Mouse (Mus musculus) neural tube, embryonic 12.5 days (tissue): ENCODE data around the gene Ptpn3. TPM values are rescaled to one million over a fixed set of nuclear protein-coding genes. Genes with fewer than 3 reads are reported as not detected.
"Not testable (repeated sequence)": the region's sequence is repeated elsewhere in the genome, so short reads cannot be mapped to it uniquely, and the experiment has no call there.

Source experiments
- ATAC-seq: fragments of 200-750 bp; cut with Nextera tagmentation; 2 replicates; pipeline ENCODE4 v1.8.0; 2017; ENCODE audit warnings: low read depth, mild to moderate bottlenecking, moderate TSS enrichment, moderate library complexity; ENCODE audit not compliant: low FRiP score
- H3K27ac ChIP-seq: fragments of 300-500 bp; sonication (generic); 2 replicates; pipeline ENCODE4 v1.5.1; 2016
- H3K27me3 ChIP-seq: fragments of 300-500 bp; sonication (generic); replicated peaks from 2 replicates; pipeline ENCODE4 v1.6.1; 2016; ENCODE audit warnings: mild to moderate bottlenecking
- H3K36me3 ChIP-seq: fragments of 300-500 bp; sonication (generic); 2 replicates; pipeline ENCODE4 v1.6.1; 2016; ENCODE audit warnings: mild to moderate bottlenecking
- H3K4me1 ChIP-seq: fragments of 300-500 bp; sonication (generic); 2 replicates; pipeline ENCODE4 v1.6.1; 2016
- H3K4me2 ChIP-seq: fragments of 300-500 bp; sonication (generic); replicated peaks from 2 replicates; pipeline ENCODE4 v1.6.1; 2016; ENCODE audit warnings: mild to moderate bottlenecking
- H3K4me3 ChIP-seq: fragments of 300-500 bp; sonication (generic); 2 replicates; pipeline ENCODE4 v1.5.1; 2016
- H3K9ac ChIP-seq: fragments of 300-500 bp; sonication (generic); 2 replicates; pipeline ENCODE4 v1.6.1; 2016; ENCODE audit warnings: mild to moderate bottlenecking
- H3K9me3 ChIP-seq: fragments of 300-500 bp; sonication (generic); 2 replicates; pipeline ENCODE4 v1.6.1; 2016; ENCODE audit warnings: mild to moderate bottlenecking
- WGBS: fragments of 180-500 bp; shearing (Covaris S2); methylation state at CpG from one replicate; pipeline ENCODE4 v1.1.7; 2016; 5-methylcytosine and 5-hydroxymethylcytosine counted together
- polyA plus RNA-seq: library from polyadenylated mRNA; unstranded; fragments of >200 nt; fragmentation: Nextera tagmentation; extraction: Ambion mirVana; gene quantifications from 2 replicates; pipeline ENCODE4 v1.2.1, GENCODE M21; 2016

Gene Ptpn3
- polyA plus RNA-seq, 1 experiment from 2014 or later: 5.8 TPM

- WGBS: 47% methylated on average over 15 of the region's 15 CpGs
- no peak for ATAC-seq
Measured at GRCm38 (mm10) chr4:57273532-57274502, 27.8 kb downstream of the Ptpn3 start.

DNA sequence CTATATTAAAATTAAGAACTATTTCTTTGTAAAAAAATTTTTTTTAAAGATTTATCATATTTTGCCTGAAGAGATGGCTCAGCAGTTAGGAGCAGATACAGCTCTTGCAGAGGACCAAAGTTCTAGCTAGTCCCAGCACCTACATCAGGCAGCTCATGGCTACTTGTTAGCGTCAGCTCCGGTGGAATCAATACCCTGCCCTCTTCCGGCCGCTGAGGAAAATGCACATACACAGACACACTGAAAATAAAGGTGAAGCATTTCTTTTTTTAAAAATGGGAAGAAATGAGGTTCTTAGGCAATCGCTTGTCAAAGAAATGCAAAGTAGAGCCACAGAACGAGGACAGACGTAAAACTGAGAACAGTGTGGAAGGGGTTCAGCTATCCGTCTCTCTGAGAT lies 30.6 kb downstream of the Ptpn3 start:
- Histone ChIP-seq H3K4me2 (no peak overlapping the region), H3K9me3 (no peaks in the 10 kb centered on the region), H3K27ac (no peak overlapping the region), H3K36me3 (no peaks in the 10 kb centered on the region), H3K9ac (no peak overlapping the region), H3K27me3 (no peaks in the 10 kb centered on the region), H3K4me3 (no peak overlapping the region), H3K4me1 (no peaks in the 10 kb centered on the region)
- WGBS: 88% methylated on average over 8 of the region's 8 CpGs
- no peak for ATAC-seq

More at GRCm38 (mm10) chr4:57273532-57274502, 27.8 kb downstream of the Ptpn3 start:
- Histone ChIP-seq H3K36me3 (no peaks in the 10 kb centered on the region), H3K9me3 (no peaks in the 10 kb centered on the region), H3K27ac (no peak overlapping the region), H3K4me2 (no peak overlapping the region), H3K9ac (no peak overlapping the region), H3K4me1 (no peaks in the 10 kb centered on the region), H3K4me3 (no peak overlapping the region), H3K27me3 (no peaks in the 10 kb centered on the region)

DNA sequence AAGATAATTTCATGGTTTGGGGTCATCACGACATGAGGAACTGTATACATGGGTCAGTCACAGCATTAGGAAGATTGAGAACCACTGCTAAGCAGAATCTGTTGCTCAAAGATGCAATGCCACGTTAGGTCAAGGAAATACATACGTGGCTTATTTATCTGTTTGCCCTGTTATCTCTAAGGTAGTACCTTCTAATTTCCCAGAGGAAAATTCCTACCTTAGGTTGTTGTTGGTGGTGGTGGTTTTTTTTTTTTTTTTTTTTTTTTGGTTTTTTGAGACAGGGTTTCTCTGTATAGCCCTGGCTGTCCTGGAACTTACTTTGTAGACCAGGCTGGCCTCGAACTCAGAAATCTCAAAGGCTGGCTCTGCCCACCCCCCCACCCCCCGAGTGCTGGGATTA lies 31.1 kb downstream of the Ptpn3 start:
- 92% methylated on average over 5 of the region's 5 CpGs for WGBS

DNA sequence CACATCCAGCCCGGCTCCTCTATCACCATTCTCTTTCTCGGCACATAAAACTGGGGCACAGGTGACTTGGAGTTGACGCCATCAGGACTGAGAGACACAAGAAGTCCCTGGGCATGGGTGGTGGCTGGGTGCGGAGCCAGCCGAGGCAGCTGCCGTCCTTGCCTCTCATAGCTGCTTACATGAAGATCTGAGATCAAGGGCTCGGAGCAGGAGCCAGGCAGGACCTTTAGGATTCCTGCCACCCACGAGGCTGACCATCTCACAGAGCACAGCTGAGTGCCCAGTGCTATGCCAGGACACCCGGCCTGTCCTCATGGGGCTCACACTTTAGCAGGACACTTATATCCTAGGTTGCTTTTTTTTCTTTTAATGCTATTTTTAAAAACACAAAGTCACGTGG lies 32.3 kb downstream of the Ptpn3 start:
- Histone ChIP-seq H3K27me3 (no peaks in the 10 kb centered on the region), H3K9me3 (no peaks in the 10 kb centered on the region), H3K4me1 (no peaks in the 10 kb centered on the region), H3K27ac (no peak overlapping the region), H3K4me2 (no peak overlapping the region), H3K9ac (no peak overlapping the region), H3K4me3 (no peak overlapping the region), H3K36me3 (no peaks in the 10 kb centered on the region)
- WGBS: 92% methylated on average over 10 of the region's 10 CpGs
- no peak for ATAC-seq

More for the DNA sequence above, 31.1 kb downstream of the Ptpn3 start:
- not testable (repeated sequence) for H3K4me3 ChIP-seq, H3K9ac ChIP-seq, H3K4me1 ChIP-seq, H3K9me3 ChIP-seq, H3K36me3 ChIP-seq, ATAC-seq, H3K27ac ChIP-seq, H3K4me2 ChIP-seq, H3K27me3 ChIP-seq

DNA sequence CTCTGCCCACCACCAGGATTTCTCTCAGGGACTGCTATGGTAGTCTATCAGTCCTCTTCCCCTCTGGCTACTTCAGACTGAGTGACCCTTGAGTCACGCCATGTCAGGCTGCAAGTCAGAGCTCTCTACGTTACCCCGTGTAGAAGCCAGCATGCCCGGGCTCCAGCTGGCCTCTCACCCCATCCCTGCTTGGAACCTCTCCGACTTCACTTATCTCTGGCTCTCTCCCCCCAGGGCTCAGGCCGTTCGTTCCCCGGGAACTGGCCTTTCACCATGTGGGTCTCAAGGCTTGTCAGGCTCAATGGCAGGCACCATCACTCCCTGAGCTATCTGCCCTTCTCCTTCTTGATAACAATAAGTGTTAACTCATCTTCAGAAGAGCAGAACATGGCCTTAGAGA lies 33.3 kb downstream of the Ptpn3 start:
- Histone ChIP-seq H3K4me2 (no peak overlapping the region), H3K9ac (no peak overlapping the region), H3K27ac (no peak overlapping the region), H3K4me3 (no peak overlapping the region), H3K4me1 (no peaks in the 10 kb centered on the region), H3K27me3 (no peaks in the 10 kb centered on the region), H3K36me3 (no peaks in the 10 kb centered on the region), H3K9me3 (no peaks in the 10 kb centered on the region)
- no peak for ATAC-seq
- 92% methylated on average over 8 of the region's 8 CpGs for WGBS

- Histone ChIP-seq H3K27me3 (no peaks in the 10 kb centered on the region), H3K27ac (no peak overlapping the region), H3K9ac (no peak overlapping the region), H3K9me3 (no peaks in the 10 kb centered on the region), H3K4me1 (no peaks in the 10 kb centered on the region), H3K4me2 (no peak overlapping the region), H3K36me3 (no peaks in the 10 kb centered on the region), H3K4me3 (no peak overlapping the region)
- no peak for ATAC-seq
- 89% methylated on average over 9 of the region's 9 CpGs for WGBS
Measured at GRCm38 (mm10) chr4:57266389-57266788, 35.2 kb downstream of the Ptpn3 start.

- H3K9ac ChIP-seq: no peak overlapping the region
Measured at GRCm38 (mm10) chr4:57263695-57264094, 37.9 kb downstream of the Ptpn3 start.

DNA sequence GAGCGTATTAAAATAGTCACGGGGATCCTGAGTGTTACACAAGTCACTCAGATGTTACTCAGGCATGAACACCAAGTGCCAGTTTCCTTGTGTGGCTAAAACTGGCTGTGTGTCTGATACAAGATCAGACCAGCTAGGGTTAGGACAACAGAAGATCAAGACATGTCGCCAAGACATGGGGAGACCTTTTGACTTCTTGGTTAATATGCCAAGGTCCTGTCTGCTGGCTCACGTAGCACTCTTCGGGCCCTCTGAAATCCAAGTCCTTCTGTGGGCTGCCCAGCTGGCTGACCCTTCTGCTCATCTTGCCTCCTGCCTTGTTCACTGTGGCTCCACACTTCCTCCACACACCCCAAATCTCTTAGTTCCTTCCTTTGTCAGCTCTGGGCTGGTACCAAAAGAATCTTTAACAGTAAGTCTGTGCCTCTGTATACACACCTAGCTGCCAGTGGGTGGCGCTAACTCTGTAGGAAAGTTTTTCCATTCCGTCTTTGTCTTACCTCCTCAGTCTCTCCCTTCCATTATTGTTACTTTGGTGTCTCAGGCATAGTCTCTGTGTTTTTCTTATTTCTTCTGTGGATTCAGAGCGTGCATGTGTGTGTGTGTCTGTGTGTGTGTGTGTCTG lies 38.5 kb downstream of the Ptpn3 start:
- Histone ChIP-seq H3K4me2 (no peak overlapping the region), H3K27me3 (no peaks in the 10 kb centered on the region), H3K4me3 (no peak overlapping the region), H3K9ac (no peak overlapping the region), H3K9me3 (no peaks in the 10 kb centered on the region), H3K4me1 (peaks cover 7% of the 10 kb centered on the region), H3K36me3 (no peaks in the 10 kb centered on the region), H3K27ac (no peak overlapping the region)
- WGBS: 79% methylated on average over 8 of the region's 8 CpGs
- ATAC-seq: no peak

More at GRCm38 (mm10) chr4:57263695-57264094, 37.9 kb downstream of the Ptpn3 start:
- Histone ChIP-seq H3K27me3 (no peaks in the 10 kb centered on the region), H3K4me2 (no peak overlapping the region), H3K36me3 (no peaks in the 10 kb centered on the region), H3K4me1 (0 out of 2 replicates have a peak, but pooled peaks cover 2% of the 10 kb centered on the region), H3K4me3 (no peak overlapping the region), H3K9me3 (no peaks in the 10 kb centered on the region), H3K27ac (no peak overlapping the region)
- ATAC-seq: no peak
- 82% methylated on average over 7 of the region's 7 CpGs for WGBS

DNA sequence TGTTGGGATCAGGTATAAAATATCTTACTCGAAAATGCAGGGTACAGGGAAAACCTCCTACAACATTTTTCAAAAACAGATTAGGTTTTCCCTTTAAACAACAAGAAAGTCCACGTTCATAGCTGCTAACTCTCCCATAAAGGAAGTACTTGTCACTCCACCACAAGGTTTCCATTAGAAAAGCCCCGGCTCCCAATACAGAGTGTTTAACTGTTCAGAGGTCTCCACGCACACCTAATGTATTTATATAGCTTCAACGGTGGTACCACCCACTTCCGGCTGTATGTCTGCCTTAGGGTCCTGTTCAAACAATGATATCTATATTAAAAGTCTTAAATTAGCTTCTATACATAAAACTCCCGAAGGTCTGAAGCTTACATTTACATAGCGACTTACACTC lies 39.2 kb downstream of the Ptpn3 start:
- Histone ChIP-seq H3K9me3 (no peaks in the 10 kb centered on the region), H3K36me3 (no peaks in the 10 kb centered on the region), H3K27ac (no peak overlapping the region), H3K4me3 (no peak overlapping the region), H3K27me3 (no peaks in the 10 kb centered on the region), H3K4me2 (no peak overlapping the region), H3K4me1 (peaks cover 9% of the 10 kb centered on the region), H3K9ac (no peak overlapping the region)
- ATAC-seq: no peak
- 82% methylated on average over 8 of the region's 8 CpGs for WGBS

DNA sequence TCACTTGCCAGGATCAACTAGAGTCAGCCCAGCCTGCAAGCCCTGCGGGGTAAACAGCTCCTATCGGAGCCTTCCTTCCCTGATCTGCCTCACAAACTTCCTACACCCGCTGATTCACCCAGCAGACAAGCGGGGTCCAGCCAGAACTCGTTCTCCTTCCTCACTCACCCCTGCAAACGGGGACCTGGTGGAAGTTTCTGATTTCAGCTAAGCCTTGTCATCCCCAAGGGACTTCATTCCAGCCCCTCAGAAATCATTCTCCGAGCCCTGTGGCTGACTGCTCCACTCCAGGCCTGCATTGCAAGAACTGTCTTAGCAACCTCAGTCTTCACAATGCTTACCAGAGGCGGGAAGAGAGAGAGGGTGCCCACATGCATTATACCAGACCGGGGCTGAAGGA lies 39.8 kb downstream of the Ptpn3 start:
- WGBS: 62% methylated on average over 9 of the region's 9 CpGs
- peaks cover 9% of the 10 kb centered on the region for H3K4me1 ChIP-seq

GRCm38 (mm10) chr4:57258159-57259035 lies 43.2 kb downstream of the Ptpn3 start:
- H3K36me3 ChIP-seq: no peaks in the 10 kb centered on the region
- H3K4me2 ChIP-seq: no peak overlapping the region
- ATAC-seq: no peak
- H3K27ac ChIP-seq: no peak overlapping the region
- H3K9ac ChIP-seq: no peak overlapping the region
- no peaks in the 10 kb centered on the region for H3K27me3 ChIP-seq
- H3K9me3 ChIP-seq: no peaks in the 10 kb centered on the region
- no peak overlapping the region for H3K4me3 ChIP-seq
- H3K4me1 ChIP-seq: peaks cover 9% of the 10 kb centered on the region
- WGBS: 52% methylated on average over 14 of the region's 14 CpGs

More for the DNA sequence above, 39.8 kb downstream of the Ptpn3 start:
- Histone ChIP-seq H3K9ac (no peak overlapping the region), H3K4me2 (no peak overlapping the region), H3K27ac (no peak overlapping the region), H3K9me3 (no peaks in the 10 kb centered on the region), H3K4me3 (no peak overlapping the region), H3K36me3 (no peaks in the 10 kb centered on the region), H3K27me3 (no peaks in the 10 kb centered on the region)
- ATAC-seq: no peak

GRCm38 (mm10) chr4:57257409-57257808 lies 44.2 kb downstream of the Ptpn3 start:
- Histone ChIP-seq H3K36me3 (no peaks in the 10 kb centered on the region), H3K9ac (no peak overlapping the region), H3K4me2 (no peak overlapping the region), H3K4me3 (no peak overlapping the region), H3K9me3 (no peaks in the 10 kb centered on the region), H3K27ac (no peak overlapping the region), H3K27me3 (no peaks in the 10 kb centered on the region), H3K4me1 (peaks cover 9% of the 10 kb centered on the region)
- WGBS: 91% methylated on average over 8 of the region's 8 CpGs
- no peak for ATAC-seq
